Mouse (Mus musculus): ENCODE measurements at regions not wholly inside any gene's neighbourhood (a gene's known extent, or its start where the extent isn't known, plus 50 kb on each side); places are given as distances from the start of the nearest gene placed in this dataset.

DNA sequence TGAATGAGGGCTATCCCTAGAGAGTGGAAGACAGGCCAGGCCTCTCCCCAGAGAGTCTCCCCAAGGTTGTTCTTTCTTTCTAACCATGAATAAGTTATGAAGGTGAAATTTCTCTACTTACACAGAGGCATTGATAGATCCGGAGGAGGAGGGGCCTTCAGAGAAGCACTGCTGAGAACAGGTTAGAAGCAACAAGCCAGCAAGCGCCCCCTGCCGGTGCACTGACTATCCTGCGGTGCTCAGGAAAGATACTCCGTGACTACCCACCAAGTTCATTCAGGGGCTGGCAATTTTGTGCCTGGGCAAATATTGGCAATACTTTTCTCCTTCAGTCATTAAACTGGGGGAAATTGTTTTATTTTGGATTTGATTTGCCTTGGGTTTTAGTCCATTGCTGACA, 122.5 kb upstream of the Tank start:
- H3K4me2 ChIP-seq (ENCODE audit: low read depth, low read length): no peak overlapping the region
- H3K9me3 ChIP-seq (replicated peaks; ENCODE audit: control insufficient read depth, low read length): no peaks in the 10 kb centered on the region
- no peak overlapping the region for H3K27ac ChIP-seq (ENCODE audit: low read length)
- peaks cover 5% of the 10 kb centered on the region for H3K4me1 ChIP-seq (ENCODE audit: control insufficient read depth, insufficient read depth, low read length)
- ATAC-seq (replicated peaks; ENCODE audit: extremely low read depth, insufficient read depth, low FRiP score): no peak
- H3K27me3 ChIP-seq (ENCODE audit: control insufficient read depth, insufficient read depth, low read length): no peaks in the 10 kb centered on the region
- H3K4me3 ChIP-seq (ENCODE audit: low read length): no peak overlapping the region
- 24% methylated on average over 5 of the region's 5 CpGs for WGBS
- no peak overlapping the region for H3K9ac ChIP-seq (ENCODE audit: low read length)
- no peaks in the 10 kb centered on the region for H3K36me3 ChIP-seq (ENCODE audit: control insufficient read depth, insufficient read depth)

- no peak for ATAC-seq (replicated peaks; ENCODE audit: extremely low read depth, insufficient read depth, low FRiP score)
- no peaks in the 10 kb centered on the region for H3K27me3 ChIP-seq (ENCODE audit: control insufficient read depth, insufficient read depth, low read length)
- H3K36me3 ChIP-seq (ENCODE audit: control insufficient read depth, insufficient read depth): no peaks in the 10 kb centered on the region
- no peaks in the 10 kb centered on the region for H3K9me3 ChIP-seq (replicated peaks; ENCODE audit: control insufficient read depth, low read length)
- no peak overlapping the region for H3K27ac ChIP-seq (ENCODE audit: low read length)
- 29% methylated on average over 9 of the region's 9 CpGs for WGBS
- H3K9ac ChIP-seq (ENCODE audit: low read length): no peak overlapping the region
- H3K4me3 ChIP-seq (ENCODE audit: low read length): no peak overlapping the region
- H3K4me2 ChIP-seq (ENCODE audit: low read depth, low read length): peak overlapping the region; percentile 77; the same call in 1 of the 2 replicates
- H3K4me1 ChIP-seq (ENCODE audit: control insufficient read depth, insufficient read depth, low read length): peaks cover 5% of the 10 kb centered on the region
These were observed 123.7 kb upstream of the Tank start for GRCm38 (mm10) chr2:61454729-61455128.

GRCm38 (mm10) chr2:61454311-61454728, 124.1 kb upstream of the Tank start:
- Histone ChIP-seq H3K27ac (ENCODE audit: low read length) (peak overlapping the region; percentile 90), H3K4me2 (ENCODE audit: low read depth, low read length) (peak overlapping the region; percentile 77), H3K9ac (ENCODE audit: low read length) (peak overlapping the region; percentile 70), H3K4me3 (ENCODE audit: low read length) (peak overlapping the region; percentile 68), H3K27me3 (ENCODE audit: control insufficient read depth, insufficient read depth, low read length) (no peaks in the 10 kb centered on the region), H3K4me1 (ENCODE audit: control insufficient read depth, insufficient read depth, low read length) (peaks cover 5% of the 10 kb centered on the region), H3K36me3 (ENCODE audit: control insufficient read depth, insufficient read depth) (no peaks in the 10 kb centered on the region), H3K9me3 (replicated peaks; ENCODE audit: control insufficient read depth, low read length) (no peaks in the 10 kb centered on the region)
- peak; percentile 44 for ATAC-seq (replicated peaks; ENCODE audit: extremely low read depth, insufficient read depth, low FRiP score)
- 5% methylated on average over 12 of the region's 12 CpGs for WGBS

GRCm38 (mm10) chr2:61453490-61454281, 124.7 kb upstream of the Tank start:
- H3K9me3 ChIP-seq (replicated peaks; ENCODE audit: control insufficient read depth, low read length): no peaks in the 10 kb centered on the region
- H3K36me3 ChIP-seq (ENCODE audit: control insufficient read depth, insufficient read depth): no peaks in the 10 kb centered on the region
- peak overlapping the region; percentile 70 for H3K9ac ChIP-seq (ENCODE audit: low read length)
- peak overlapping the region; percentile 68 for H3K4me3 ChIP-seq (ENCODE audit: low read length)
- WGBS: 18% methylated on average over 14 of the region's 14 CpGs
- H3K27ac ChIP-seq (ENCODE audit: low read length): peak overlapping the region; percentile 90
- peak; percentile 92 for ATAC-seq (replicated peaks; ENCODE audit: extremely low read depth, insufficient read depth, low FRiP score)
- peak overlapping the region; percentile 77 for H3K4me2 ChIP-seq (ENCODE audit: low read depth, low read length)
- peaks cover 5% of the 10 kb centered on the region for H3K4me1 ChIP-seq (ENCODE audit: control insufficient read depth, insufficient read depth, low read length)
- no peaks in the 10 kb centered on the region for H3K27me3 ChIP-seq (ENCODE audit: control insufficient read depth, insufficient read depth, low read length)

DNA sequence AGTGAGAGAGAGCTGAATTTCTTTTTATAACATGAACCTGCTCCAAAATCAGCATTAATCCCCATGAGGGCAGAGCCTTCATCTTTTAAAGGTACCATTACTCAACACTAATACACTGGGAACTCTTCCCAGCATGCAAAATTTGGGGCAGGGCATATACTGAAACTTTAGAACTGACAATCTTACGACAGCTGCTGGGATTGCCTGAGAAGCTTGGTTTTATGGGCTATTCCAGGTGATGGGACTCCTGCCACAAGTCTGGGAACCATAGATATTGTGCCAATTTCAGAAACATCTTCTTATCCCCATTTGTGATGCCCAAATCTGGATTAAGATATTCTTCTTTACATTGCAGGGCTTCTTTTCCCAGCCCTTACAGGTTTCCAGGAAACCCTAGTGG, 125.8 kb upstream of the Tank start:
- H3K4me2 ChIP-seq (ENCODE audit: low read depth, low read length): no peak overlapping the region
- H3K9ac ChIP-seq (ENCODE audit: low read length): no peak overlapping the region
- H3K4me1 ChIP-seq (ENCODE audit: control insufficient read depth, insufficient read depth, low read length): peaks cover 5% of the 10 kb centered on the region
- no peaks in the 10 kb centered on the region for H3K36me3 ChIP-seq (ENCODE audit: control insufficient read depth, insufficient read depth)
- H3K9me3 ChIP-seq (replicated peaks; ENCODE audit: control insufficient read depth, low read length): no peaks in the 10 kb centered on the region
- no peaks in the 10 kb centered on the region for H3K27me3 ChIP-seq (ENCODE audit: control insufficient read depth, insufficient read depth, low read length)
- H3K27ac ChIP-seq (ENCODE audit: low read length): no peak overlapping the region
- H3K4me3 ChIP-seq (ENCODE audit: low read length): no peak overlapping the region
- no peak for ATAC-seq (replicated peaks; ENCODE audit: extremely low read depth, insufficient read depth, low FRiP score)
- 97% methylated on average over 1 of the region's 1 CpGs for WGBS

DNA sequence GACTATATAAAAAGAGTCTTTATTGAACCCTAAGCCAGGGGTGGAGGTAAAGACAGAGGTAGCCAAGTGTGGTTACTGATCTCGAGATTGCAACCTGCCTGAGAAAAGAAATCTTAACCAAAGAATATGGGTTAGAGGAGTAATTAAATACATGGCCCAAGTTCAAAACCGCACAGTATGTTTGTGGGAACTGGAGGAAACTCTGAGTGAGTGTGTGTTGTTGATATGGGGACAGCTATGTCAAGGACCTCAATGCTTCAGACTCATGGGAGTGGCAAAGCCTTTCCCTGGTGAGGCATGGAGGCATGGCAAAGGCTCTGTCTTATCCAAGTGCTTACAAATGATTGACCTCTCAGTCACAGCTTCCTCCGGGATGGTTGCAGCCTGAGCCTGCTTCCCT, 127.7 kb upstream of the Tank start:
- Histone ChIP-seq H3K9me3 (replicated peaks; ENCODE audit: control insufficient read depth, low read length) (no peaks in the 10 kb centered on the region), H3K27me3 (ENCODE audit: control insufficient read depth, insufficient read depth, low read length) (no peaks in the 10 kb centered on the region), H3K4me2 (ENCODE audit: low read depth, low read length) (no peak overlapping the region), H3K4me3 (ENCODE audit: low read length) (no peak overlapping the region), H3K36me3 (ENCODE audit: control insufficient read depth, insufficient read depth) (no peaks in the 10 kb centered on the region), H3K4me1 (ENCODE audit: control insufficient read depth, insufficient read depth, low read length) (peaks cover 5% of the 10 kb centered on the region), H3K9ac (ENCODE audit: low read length) (no peak overlapping the region), H3K27ac (ENCODE audit: low read length) (no peak overlapping the region)
- no peak for ATAC-seq (replicated peaks; ENCODE audit: extremely low read depth, insufficient read depth, low FRiP score)
- whole genome bisulfite sequencing: 64% methylated on average over 3 of the region's 3 CpGs

DNA sequence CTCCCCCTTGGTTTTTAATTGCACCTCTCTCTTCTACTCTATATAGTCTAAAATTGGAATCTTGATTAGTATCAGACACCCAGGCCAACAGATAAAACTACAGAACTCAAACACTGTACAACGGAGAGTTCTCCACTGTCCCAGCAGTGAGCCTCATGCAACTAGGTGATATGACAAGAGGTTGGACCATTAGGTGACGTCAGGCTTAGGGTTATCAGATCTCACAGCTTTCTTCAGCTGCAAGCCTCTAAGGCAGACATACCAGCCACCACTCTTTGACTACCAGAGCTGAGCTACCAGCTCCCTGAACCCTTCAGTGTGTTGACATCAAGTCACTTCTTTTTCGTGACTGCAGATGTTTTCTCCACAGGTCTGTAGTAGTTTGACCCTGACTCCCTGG, 141.8 kb upstream of the Tank start:
- WGBS: 59% methylated on average over 3 of the region's 3 CpGs

DNA sequence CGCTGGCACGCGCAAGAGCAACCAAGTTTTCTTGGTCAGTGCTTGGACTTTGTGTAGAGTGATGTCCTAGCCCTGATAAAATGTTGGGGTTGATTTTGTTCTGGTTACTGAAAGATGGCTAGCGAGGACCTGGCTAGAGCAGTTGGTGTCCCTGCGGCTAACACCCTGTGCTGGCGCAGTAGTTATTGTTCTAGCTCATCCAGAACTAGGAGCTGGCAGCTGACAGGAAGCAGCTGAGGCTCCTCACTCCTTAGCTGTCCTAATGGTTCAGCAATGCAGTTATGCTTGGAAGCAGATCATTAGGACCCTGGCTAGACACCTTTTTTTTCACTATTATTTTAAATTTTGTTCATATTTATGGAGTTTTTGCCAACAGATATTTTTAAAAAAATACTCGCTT, 170.5 kb upstream of the Tank start:
- ATAC-seq (replicated peaks; ENCODE audit: extremely low read depth, insufficient read depth, low FRiP score): no peak
- Histone ChIP-seq H3K36me3 (ENCODE audit: control insufficient read depth, insufficient read depth) (no peaks in the 10 kb centered on the region), H3K9me3 (replicated peaks; ENCODE audit: control insufficient read depth, low read length) (no peaks in the 10 kb centered on the region), H3K4me2 (ENCODE audit: low read depth, low read length) (no peak overlapping the region), H3K27ac (ENCODE audit: low read length) (no peak overlapping the region), H3K27me3 (ENCODE audit: control insufficient read depth, insufficient read depth, low read length) (no peaks in the 10 kb centered on the region), H3K9ac (ENCODE audit: low read length) (no peak overlapping the region), H3K4me3 (ENCODE audit: low read length) (no peak overlapping the region), H3K4me1 (ENCODE audit: control insufficient read depth, insufficient read depth, low read length) (peaks cover 5% of the 10 kb centered on the region; the same call in 1 of the 2 replicates)
- WGBS: 87% methylated on average over 7 of the region's 7 CpGs

More for the DNA sequence above, 141.8 kb upstream of the Tank start:
- Histone ChIP-seq H3K4me3 (ENCODE audit: low read length) (no peak overlapping the region), H3K9ac (ENCODE audit: low read length) (no peak overlapping the region), H3K36me3 (ENCODE audit: control insufficient read depth, insufficient read depth) (no peaks in the 10 kb centered on the region), H3K27ac (ENCODE audit: low read length) (no peak overlapping the region), H3K4me2 (ENCODE audit: low read depth, low read length) (no peak overlapping the region), H3K9me3 (replicated peaks; ENCODE audit: control insufficient read depth, low read length) (no peaks in the 10 kb centered on the region), H3K27me3 (ENCODE audit: control insufficient read depth, insufficient read depth, low read length) (no peaks in the 10 kb centered on the region), H3K4me1 (ENCODE audit: control insufficient read depth, insufficient read depth, low read length) (no peaks in the 10 kb centered on the region)
- ATAC-seq (replicated peaks; ENCODE audit: extremely low read depth, insufficient read depth, low FRiP score): no peak

DNA sequence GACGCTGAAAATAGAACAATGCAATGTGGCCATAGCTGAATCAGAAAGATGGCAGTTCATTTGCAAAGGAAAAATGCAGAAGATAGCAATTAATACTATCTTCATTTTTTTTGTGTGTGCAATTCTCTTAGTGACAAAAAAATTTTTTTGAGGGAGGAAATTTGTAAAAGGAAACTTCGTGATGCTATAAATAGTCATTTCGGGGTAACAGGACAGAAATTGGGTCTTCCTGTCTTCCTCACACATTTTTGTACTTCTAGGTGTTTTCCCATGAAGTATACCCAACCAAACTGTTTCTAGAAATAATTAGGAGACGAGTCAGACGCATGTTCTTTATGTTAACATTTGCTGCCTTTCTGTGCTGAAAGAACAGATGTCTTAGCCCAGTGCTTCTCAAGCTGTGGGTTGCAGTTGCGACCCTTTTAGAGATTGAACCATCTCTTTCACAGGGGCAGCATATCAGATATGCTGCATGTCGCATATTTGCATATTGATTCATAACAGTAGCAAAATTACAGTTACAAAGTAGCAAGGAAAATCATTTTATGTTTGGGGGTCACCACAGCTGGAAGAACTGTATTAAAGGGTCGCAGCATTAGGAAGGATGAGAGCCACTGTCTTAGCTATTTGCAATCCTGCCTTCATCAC, 172.2 kb upstream of the Tank start:
- H3K27ac ChIP-seq (ENCODE audit: low read length): no peak overlapping the region
- H3K4me3 ChIP-seq (ENCODE audit: low read length): no peak overlapping the region
- H3K9ac ChIP-seq (ENCODE audit: low read length): no peak overlapping the region
- no peak for ATAC-seq (replicated peaks; ENCODE audit: extremely low read depth, insufficient read depth, low FRiP score)
- no peak overlapping the region for H3K4me2 ChIP-seq (ENCODE audit: low read depth, low read length)
- peaks cover 12% of the 10 kb centered on the region for H3K4me1 ChIP-seq (ENCODE audit: control insufficient read depth, insufficient read depth, low read length)
- 83% methylated on average over 8 of the region's 8 CpGs for WGBS
- H3K27me3 ChIP-seq (ENCODE audit: control insufficient read depth, insufficient read depth, low read length): no peaks in the 10 kb centered on the region
- H3K9me3 ChIP-seq (replicated peaks; ENCODE audit: control insufficient read depth, low read length): no peaks in the 10 kb centered on the region
- no peaks in the 10 kb centered on the region for H3K36me3 ChIP-seq (ENCODE audit: control insufficient read depth, insufficient read depth)
